Mouse (Mus musculus) brain, embryonic 14.5 days (tissue): ENCODE data around the gene Olfr1246.

ENCODE experiments used
- CTCF ChIP-seq: fragments of 200-500 bp; IDR thresholded peaks from 2 replicates; pipeline ENCODE4 v1.5.1; 2012; ENCODE audit warnings: inconsistent platforms, mild to moderate bottlenecking, moderate library complexity, borderline replicate concordance; ENCODE audit not compliant: insufficient read depth, insufficient read length; ENCODE audit errors: extremely low read depth
- POLR2A ChIP-seq: fragments of 200-500 bp; IDR thresholded peaks from 2 replicates; pipeline ENCODE4 v1.6.1; 2012; ENCODE audit warnings: mild to moderate bottlenecking, inconsistent platforms, borderline replicate concordance; ENCODE audit not compliant: poor library complexity, insufficient read depth, insufficient read length, severe bottlenecking; ENCODE audit errors: extremely low read depth

GRCm38 (mm10) chr2:89544516-89544915 lies 48.4 kb downstream of the Olfr1246 start:
- no peak for TF ChIP-seq CTCF
- no peak for TF ChIP-seq POLR2A
